Mouse (Mus musculus) CH12.LX (cell line): ENCODE data around the gene Ankzf1. TPM values are rescaled to one million over a fixed set of nuclear protein-coding genes. Genes with fewer than 3 reads are reported as not detected.

Experiments
- DNase-seq: peaks from one replicate; pipeline ENCODE4 v3.0.0-alpha.2; 2013; ENCODE audit errors: extremely low read depth
- H3K27ac ChIP-seq: 2 replicates; pipeline ENCODE4 v1.5.1; 2012; ENCODE audit warnings: low read depth, mild to moderate bottlenecking, control low read depth, moderate library complexity; ENCODE audit not compliant: insufficient read depth
- H3K27me3 ChIP-seq: replicated peaks from 2 replicates; pipeline ENCODE3; 2012; ENCODE audit warnings: inconsistent platforms
- H3K36me3 ChIP-seq, 2 experiments: replicated peaks in 1 of 2; 2 replicates each; pipeline versions ENCODE3 to v1.6.1; 2012; ENCODE audit warnings: inconsistent platforms in 1 of 2, low read length in 1 of 2, mild to moderate bottlenecking in 1 of 2, mixed read lengths in 1 of 2, moderate library complexity in 1 of 2; ENCODE audit not compliant: control insufficient read depth in 1 of 2, insufficient read depth in 1 of 2
- H3K4me1 ChIP-seq, 2 experiments: 2 replicates each; pipeline ENCODE4 v1.6.1; 2012; ENCODE audit warnings: inconsistent platforms in 1 of 2, moderate library complexity in 1 of 2; ENCODE audit not compliant: insufficient read depth in 2 of 2, control insufficient read depth in 1 of 2
- H3K4me2 ChIP-seq: 2 replicates; pipeline ENCODE4 v1.6.1; 2012; ENCODE audit warnings: low read depth, mild to moderate bottlenecking, control low read depth; ENCODE audit not compliant: poor library complexity, insufficient read depth, severe bottlenecking
- H3K4me3 ChIP-seq, 3 experiments: fragments of 150-350 bp in 1 of 3; sonication (generic) in 1 of 3; replicated peaks in 1 of 3; 2 replicates each; pipeline versions ENCODE3 to v1.5.1; 2011 to 2012; ENCODE audit warnings: low read depth in 2 of 3, low read length in 2 of 3, mild to moderate bottlenecking in 2 of 3, moderate library complexity in 2 of 3, control low read depth in 1 of 3, improper control_type of control experiment in 1 of 3, inconsistent platforms in 1 of 3, mixed read lengths in 1 of 3; ENCODE audit not compliant: poor library complexity in 1 of 3
- H3K79me2 ChIP-seq: replicated peaks from 2 replicates; pipeline ENCODE4 v1.6.1; 2012; ENCODE audit warnings: mild to moderate bottlenecking, moderate library complexity; ENCODE audit not compliant: control insufficient read depth, poor library complexity, insufficient read depth, severe bottlenecking; ENCODE audit errors: extremely low read depth
- H3K9ac ChIP-seq: 2 replicates; pipeline ENCODE4 v1.6.1; 2012; ENCODE audit warnings: low read depth, mild to moderate bottlenecking, control low read depth, moderate library complexity; ENCODE audit not compliant: insufficient read depth
- H3K9me3 ChIP-seq: replicated peaks from 2 replicates; pipeline ENCODE3; 2012; ENCODE audit warnings: low read length, inconsistent platforms, mixed read lengths
- BHLHE40 ChIP-seq: IDR thresholded peaks from 2 replicates; pipeline ENCODE4 v1.6.1; 2011; ENCODE audit warnings: mild to moderate bottlenecking, low read depth, low read length, improper control_type of control experiment
- CTCF ChIP-seq, 2 experiments: IDR thresholded peaks in 1 of 2; conservative IDR thresholded peaks in 1 of 2; 2 replicates each; pipeline ENCODE4 v1.5.1; 2011 to 2012; ENCODE audit warnings: low read depth in 2 of 2, low read length in 2 of 2, improper control_type of control experiment in 1 of 2, inconsistent platforms in 1 of 2, mild to moderate bottlenecking in 1 of 2, moderate library complexity in 1 of 2
- MAX ChIP-seq: IDR thresholded peaks from 2 replicates; pipeline ENCODE4 v1.6.1; 2011; ENCODE audit warnings: low read length, improper control_type of control experiment
- MAZ ChIP-seq: IDR thresholded peaks from 2 replicates; pipeline ENCODE4 v1.6.1; 2012; ENCODE audit warnings: low read depth, mild to moderate bottlenecking, inconsistent platforms, low read length, improper control_type of control experiment, moderate library complexity
- NELFE ChIP-seq: IDR thresholded peaks from 2 replicates; pipeline ENCODE4 v1.6.1; 2011; ENCODE audit warnings: low read depth, low read length, improper control_type of control experiment
- POLR2AphosphoS2 ChIP-seq: IDR thresholded peaks from 2 replicates; pipeline ENCODE4 v1.6.1; 2011; ENCODE audit warnings: low read depth, low read length, improper control_type of control experiment
- RAD21 ChIP-seq: IDR thresholded peaks from 2 replicates; pipeline ENCODE4 v1.6.1; 2011; ENCODE audit warnings: low read depth, mild to moderate bottlenecking, low read length, improper control_type of control experiment, moderate library complexity
- SIN3A ChIP-seq: IDR thresholded peaks from 2 replicates; pipeline ENCODE4 v1.6.1; 2012; ENCODE audit warnings: low read length, improper control_type of control experiment, inconsistent platforms
- TBP ChIP-seq: conservative IDR thresholded peaks from 2 replicates; pipeline ENCODE4 v1.6.1; 2011; ENCODE audit warnings: low read depth, low read length, improper control_type of control experiment
- USF1 ChIP-seq: IDR thresholded peaks from 2 replicates; pipeline ENCODE4 v1.6.1; 2014; ENCODE audit warnings: low read depth, mild to moderate bottlenecking, inconsistent platforms, low read length, improper control_type of control experiment
- USF2 ChIP-seq: conservative IDR thresholded peaks from 2 replicates; pipeline ENCODE4 v1.6.1; 2011; ENCODE audit warnings: low read depth, low read length, improper control_type of control experiment
- ZNF384 ChIP-seq: IDR thresholded peaks from 2 replicates; pipeline ENCODE4 v1.6.1; 2012; ENCODE audit warnings: low read depth, low read length, improper control_type of control experiment, inconsistent platforms
- dilution Hi-C: fragments of 300-500 bp; cut with MboI; formaldehyde crosslinking; loops from 2 replicates; pipeline ENCODE4 v1.14.3; 2020; ENCODE audit warnings: low sequenced_read_pairs; ENCODE audit not compliant: extremely low pct_unique_long_range_greater_than_20kb, extremely low pct_ligation_motif_present
- in situ Hi-C: fragments of 300-500 bp; cut with MboI; formaldehyde crosslinking; loops from 3 replicates; pipeline ENCODE4 v1.14.3; 2019; ENCODE audit warnings: low sequenced_read_pairs, low pct_ligation_motif_present, low pct_unique_long_range_greater_than_20kb, mixed read lengths
- polyA plus RNA-seq: library from polyadenylated mRNA; unstranded; fragments of >175 nt; gene quantifications from 2 replicates; pipeline ENCODE4 v1.2.1, GENCODE M21; 2012; ENCODE audit warnings: low read depth; ENCODE audit not compliant: insufficient read length
- total RNA-seq, 2 experiments: library from RNA; depleted of rRNA; stranded (reverse); fragments of 300-350 nt in 1 of 2; fragments of >200 nt in 1 of 2; gene quantifications; 2 replicates each; pipeline ENCODE4 v1.2.3; 2012 to 2014

The Ankzf1 gene
- total and polyA plus RNA-seq, 3 experiments: 13.3 to 20.4 (median 19.6) TPM

- H3K27me3 ChIP-seq: no peaks in the 10 kb centered on the region
- no peak overlapping the region for H3K4me3 ChIP-seq
- H3K4me2 ChIP-seq: no peak overlapping the region
- H3K4me1 ChIP-seq: peaks cover 0 to 20% of the 10 kb centered on the region in 2 experiments; a peak in 3 of 4 replicates
- DNase-seq: no peak
- dilution Hi-C loops: no loop called here
- in situ Hi-C loops: no loop called here
- no peak overlapping the region for H3K9ac ChIP-seq
- TF ChIP-seq RAD21 (no peak; the same call in 1 of the 2 replicates), NELFE (no peak), BHLHE40 (no peak), SIN3A (no peak), POLR2AphosphoS2 (no peak), CTCF (conservative IDR thresholded peaks at IDR 0.05 in 1 of 2, IDR thresholded peaks at IDR 0.05 in 1 of 2; ENCODE audit: low read depth in 2 of 2, low read length in 2 of 2) (peak in 1 of 2 experiments; percentile 33; a peak in 1 of 4 replicates), ZNF384 (peak; percentile 78), MAX (no peak)
- H3K79me2 ChIP-seq: no peaks in the 10 kb centered on the region
- no peak overlapping the region for H3K27ac ChIP-seq
- H3K36me3 ChIP-seq: peaks cover 49 to 74% of the 10 kb centered on the region in 2 experiments
- peaks cover 3% of the 10 kb centered on the region for H3K9me3 ChIP-seq
Observed at GRCm38 (mm10) chr1:75182160-75182559, 9.8 kb upstream of the Ankzf1 start.

DNA sequence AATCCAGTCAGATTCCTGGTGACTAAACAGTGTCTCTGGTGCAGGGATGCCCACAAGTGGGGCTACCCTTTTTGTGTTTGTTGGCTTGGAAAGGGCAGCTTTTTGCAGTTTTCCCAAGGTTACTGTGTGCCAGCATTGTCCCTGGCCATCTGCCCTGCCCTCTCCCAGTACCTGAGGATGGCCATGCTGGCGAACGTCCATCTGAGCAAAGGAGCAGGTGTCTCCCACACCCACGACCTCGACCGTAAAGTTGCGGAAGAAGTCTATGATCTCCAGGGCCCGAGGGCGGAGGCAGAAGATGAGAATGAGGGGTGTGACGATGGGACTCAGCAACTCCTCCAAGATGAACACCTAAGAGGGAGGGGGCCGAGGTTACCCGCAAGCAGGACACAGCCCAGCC is 6.5 kb upstream of the Ankzf1 start:
- peaks cover 2 to 25% of the 10 kb centered on the region in 2 experiments; a peak in 3 of 4 replicates for H3K4me1 ChIP-seq
- DNase-seq: no peak
- dilution Hi-C loops: no loop called here
- H3K9ac ChIP-seq: no peak overlapping the region
- in situ Hi-C loops: no loop called here
- H3K4me2 ChIP-seq: no peak overlapping the region
- H3K27ac ChIP-seq: no peak overlapping the region
- no peak for TF ChIP-seq MAZ
- no peak for TF ChIP-seq TBP
- TF ChIP-seq, all 38 proteins: peak for 0
- peaks cover 53 to 87% of the 10 kb centered on the region in 2 experiments for H3K36me3 ChIP-seq
- H3K9me3 ChIP-seq: peaks cover 3% of the 10 kb centered on the region
- no peaks in the 10 kb centered on the region for H3K27me3 ChIP-seq
- no peaks in the 10 kb centered on the region for H3K79me2 ChIP-seq
- no peak overlapping the region for H3K4me3 ChIP-seq

DNA sequence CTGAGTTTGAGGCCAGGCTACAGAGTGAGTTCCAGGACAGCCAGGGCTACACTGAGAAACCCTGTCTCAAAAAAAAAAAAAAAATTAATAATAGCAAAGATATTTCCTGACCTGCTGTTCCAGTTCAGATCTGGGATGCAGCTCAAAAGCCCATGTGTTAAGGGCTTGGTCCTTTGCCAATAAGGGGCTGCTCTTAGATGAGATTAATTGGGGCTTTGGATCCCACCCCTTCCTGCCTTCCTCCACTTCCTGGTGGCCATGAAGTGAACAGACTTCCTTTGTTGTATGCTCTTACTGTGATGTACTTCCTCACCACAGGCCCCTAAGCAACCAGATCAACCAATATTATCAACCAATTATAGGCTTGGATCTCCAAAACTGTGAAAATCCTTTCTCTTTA is 4.8 kb upstream of the Ankzf1 start:
- dilution Hi-C loops (no loop called here), in situ Hi-C loops (no loop called here)
- H3K4me3 ChIP-seq: no peak overlapping the region
- TF ChIP-seq USF1 (no peak), BHLHE40 (no peak), USF2 (no peak)
- no peak overlapping the region for H3K9ac ChIP-seq
- H3K27ac ChIP-seq: no peak overlapping the region
- H3K79me2 ChIP-seq: no peaks in the 10 kb centered on the region
- H3K9me3 ChIP-seq: peaks cover 3% of the 10 kb centered on the region
- H3K36me3 ChIP-seq: peaks cover 47 to 74% of the 10 kb centered on the region in 2 experiments
- peaks cover 5 to 28% of the 10 kb centered on the region in 2 experiments; a peak in 3 of 4 replicates for H3K4me1 ChIP-seq
- no peak for DNase-seq
- no peaks in the 10 kb centered on the region for H3K27me3 ChIP-seq
- H3K4me2 ChIP-seq: no peak overlapping the region
